Mouse (Mus musculus) limb, embryonic 12.5 days (tissue): Measurements from ENCODE around the gene Sspo. TPM values are rescaled to one million over a fixed set of nuclear protein-coding genes. Genes with fewer than 3 reads are reported as not detected.

Experiments used
- ATAC-seq: fragments of 200-750 bp; cut with Nextera tagmentation; 2 replicates; pipeline ENCODE4 v1.8.0; 2017; ENCODE audit warnings: low read depth, moderate TSS enrichment; ENCODE audit not compliant: insufficient number of reproducible peaks, insufficient read depth, low FRiP score, low TSS enrichment
- H3K27ac ChIP-seq: fragments of 300-500 bp; sonication (generic); 2 replicates; pipeline ENCODE4 v1.5.1; 2016; ENCODE audit warnings: mild to moderate bottlenecking, moderate library complexity
- H3K27me3 ChIP-seq: fragments of 300-500 bp; sonication (generic); 2 replicates; pipeline ENCODE4 v1.6.1; 2016; ENCODE audit warnings: mild to moderate bottlenecking, moderate library complexity
- H3K36me3 ChIP-seq: fragments of 300-500 bp; sonication (generic); 2 replicates; pipeline ENCODE4 v1.6.1; 2016; ENCODE audit warnings: mild to moderate bottlenecking, moderate library complexity
- H3K4me1 ChIP-seq: fragments of 300-500 bp; sonication (generic); replicated peaks from 2 replicates; pipeline ENCODE4 v1.6.1; 2016
- H3K4me2 ChIP-seq: fragments of 300-500 bp; sonication (generic); 2 replicates; pipeline ENCODE4 v1.6.1; 2016; ENCODE audit warnings: mild to moderate bottlenecking, moderate library complexity
- H3K4me3 ChIP-seq: fragments of 300-500 bp; sonication (generic); replicated peaks from 2 replicates; pipeline ENCODE4 v1.5.1; 2016; ENCODE audit warnings: mild to moderate bottlenecking
- H3K9ac ChIP-seq: fragments of 300-500 bp; sonication (generic); replicated peaks from 2 replicates; pipeline ENCODE4 v1.6.1; 2016; ENCODE audit warnings: mild to moderate bottlenecking, moderate library complexity
- H3K9me3 ChIP-seq: fragments of 300-500 bp; sonication (generic); 2 replicates; pipeline ENCODE4 v1.6.1; 2016; ENCODE audit warnings: mild to moderate bottlenecking, moderate library complexity
- WGBS: fragments of 180-500 bp; shearing (Covaris S2); methylation state at CpG from one replicate; pipeline ENCODE4 v1.1.7; 2016; 5-methylcytosine and 5-hydroxymethylcytosine counted together
- microRNA-seq: library from miRNA; unstranded; fragments of <30 nt; microRNA quantifications from one replicate; pipeline ENCODE4, GENCODE M21; 2017
- polyA plus RNA-seq: library from polyadenylated mRNA; unstranded; fragments of >200 nt; fragmentation: Nextera tagmentation; extraction: Ambion mirVana; gene quantifications from 2 replicates; pipeline ENCODE4 v1.2.1, GENCODE M21; 2016

Sspo gene
- polyA plus RNA-seq, 1 experiment from 2014 or later: 0.33 TPM

GRCm38 (mm10) chr6:48542631-48543030 is 94.6 kb downstream of the Sspo start:
- H3K27me3 ChIP-seq: no peaks in the 10 kb centered on the region
- no peaks in the 10 kb centered on the region for H3K36me3 ChIP-seq
- H3K27ac ChIP-seq: peak overlapping the region; percentile 90
- H3K9ac ChIP-seq: no peak overlapping the region; the same call in 1 of the 2 replicates
- no peaks in the 10 kb centered on the region for H3K9me3 ChIP-seq
- H3K4me3 ChIP-seq: no peak overlapping the region
- 58% methylated on average over 3 of the region's 3 CpGs for WGBS
- ATAC-seq: no peak
- no peak overlapping the region for H3K4me2 ChIP-seq
- H3K4me1 ChIP-seq: peaks cover 44% of the 10 kb centered on the region

- no peak overlapping the region for H3K4me3 ChIP-seq
- no peak overlapping the region for H3K9ac ChIP-seq
- WGBS: 74% methylated on average over 5 of the region's 5 CpGs
- H3K36me3 ChIP-seq: no peaks in the 10 kb centered on the region
- H3K9me3 ChIP-seq: no peaks in the 10 kb centered on the region
- no peak overlapping the region for H3K27ac ChIP-seq
- H3K4me1 ChIP-seq: peaks cover 35% of the 10 kb centered on the region
- no peak overlapping the region for H3K4me2 ChIP-seq
- no peak for ATAC-seq
- H3K27me3 ChIP-seq: no peaks in the 10 kb centered on the region
Observed at GRCm38 (mm10) chr6:48545251-48545650, 97.2 kb downstream of the Sspo start.

GRCm38 (mm10) chr6:48546271-48546670 is 98.2 kb downstream of the Sspo start:
- H3K36me3 ChIP-seq: no peaks in the 10 kb centered on the region
- no peaks in the 10 kb centered on the region for H3K27me3 ChIP-seq
- H3K27ac ChIP-seq: 0 out of 2 replicates have a peak overlapping the region, but pooled peaks have one; percentile 41
- H3K4me2 ChIP-seq: no peak overlapping the region
- no peak overlapping the region for H3K4me3 ChIP-seq
- H3K4me1 ChIP-seq: peaks cover 27% of the 10 kb centered on the region
- no peak overlapping the region for H3K9ac ChIP-seq
- H3K9me3 ChIP-seq: no peaks in the 10 kb centered on the region
- ATAC-seq: no peak
- 56% methylated on average over 1 of the region's 1 CpGs for WGBS

- H3K36me3 ChIP-seq: no peaks in the 10 kb centered on the region
- 49% methylated on average over 4 of the region's 4 CpGs for WGBS
- no peaks in the 10 kb centered on the region for H3K9me3 ChIP-seq
- no peak overlapping the region for H3K4me2 ChIP-seq
- H3K27ac ChIP-seq: peak overlapping the region; percentile 41; the same call in 1 of the 2 replicates
- H3K4me1 ChIP-seq: peaks cover 22% of the 10 kb centered on the region
- H3K27me3 ChIP-seq: no peaks in the 10 kb centered on the region
- no peak overlapping the region for H3K9ac ChIP-seq
- no peak for ATAC-seq
- H3K4me3 ChIP-seq: no peak overlapping the region
Observed at GRCm38 (mm10) chr6:48546858-48547257, 98.8 kb downstream of the Sspo start.

- Histone ChIP-seq H3K9me3 (no peaks in the 10 kb centered on the region), H3K4me2 (no peak overlapping the region), H3K4me3 (no peak overlapping the region), H3K27me3 (no peaks in the 10 kb centered on the region), H3K36me3 (no peaks in the 10 kb centered on the region), H3K27ac (no peak overlapping the region), H3K4me1 (peaks cover 8% of the 10 kb centered on the region), H3K9ac (no peak overlapping the region)
- no peak for ATAC-seq
- WGBS: 92% methylated on average over 6 of the region's 6 CpGs
Observed at GRCm38 (mm10) chr6:48548314-48548713, 100.3 kb downstream of the Sspo start.

Small RNA genes within 50 kb of the gene (microRNA-seq; reads per million reads assigned to microRNA genes)
- gene Gm24325: not detected

Other genes starting within 250 kb of the Sspo start
- 29.9 and 32.1 TPM in 2 replicates for gene Krba1, start 52.6 kb upstream of the Sspo start, polyA plus RNA-seq
- gene Zfp467, start 2.4 kb upstream of the Sspo start, polyA plus RNA-seq: 23.5 and 23.7 TPM in 2 replicates
- gene Atp6v0e2, start 89.4 kb downstream of the Sspo start, polyA plus RNA-seq: 5.5 and 6.9 TPM in 2 replicates
- gene Lrrc61, start 106.6 kb downstream of the Sspo start, polyA plus RNA-seq: 9.0 and 11.4 TPM in 2 replicates
- gene Rarres2, start 124.6 kb downstream of the Sspo start, polyA plus RNA-seq: 4.9 and 6.9 TPM in 2 replicates
- gene Gm45021, start 141.4 kb downstream of the Sspo start, polyA plus RNA-seq: not detected in 2 replicates
- gene Repin1, start 145.7 kb downstream of the Sspo start, polyA plus RNA-seq: 43.2 and 46.4 TPM in 2 replicates
- 0.72 TPM in 1 of 2 replicates, not detected in the other for gene Gm44965, start 145.7 kb downstream of the Sspo start, polyA plus RNA-seq
- 9.7 and 10.5 TPM in 2 replicates for gene Zfp775, start 153.8 kb downstream of the Sspo start, polyA plus RNA-seq
- 0.79 and 1.3 TPM in 2 replicates for gene AI854703, start 178.5 kb downstream of the Sspo start, polyA plus RNA-seq
- 0.66 and 0.74 TPM in 2 replicates for gene Gimap8, start 199.0 kb downstream of the Sspo start, polyA plus RNA-seq
- 5.8 and 5.9 TPM in 2 replicates for gene Gimap9, start 227.9 kb downstream of the Sspo start, polyA plus RNA-seq
- 10.0 and 10.5 TPM in 2 replicates for gene Gimap4, start 236.3 kb downstream of the Sspo start, polyA plus RNA-seq